8 mouse cellular contexts compared by ENCODE assay signal in genomic region chr10:81134181-81134587, GRCm38 (mm10). TPM values are rescaled to one million over a fixed set of nuclear protein-coding genes. Genes with fewer than 3 reads are reported as not detected.
DNase-seq lines count a peak whose midpoint lies in the region; ATAC-seq lines count a peak whose summit lies in the region.

No protein-coding gene starts in this region.

- H3K4me1 ChIP-seq in hindbrain, embryonic 13.5 days (replicated peaks), result peaks cover 28% of the 10 kb centered on the region
- peaks cover 21% of the 10 kb centered on the region for H3K4me1 ChIP-seq in hindbrain, embryonic 16.5 days (ENCODE audit: control insufficient read depth, insufficient read depth, low read depth, low read length)
- peaks cover 30% of the 10 kb centered on the region for H3K4me1 ChIP-seq in midbrain, embryonic 13.5 days (replicated peaks)

- H3K27me3 ChIP-seq in hindbrain, embryonic 13.5 days, result peaks cover 66% of the 10 kb centered on the region
- peaks cover 15% of the 10 kb centered on the region for H3K27me3 ChIP-seq in hindbrain, embryonic 16.5 days (replicated peaks; ENCODE audit: control insufficient read depth, insufficient read depth, low read length)
- peaks cover 52% of the 10 kb centered on the region for H3K27me3 ChIP-seq in midbrain, embryonic 13.5 days

- no peak overlapping the region for H3K9ac ChIP-seq in hindbrain, embryonic 13.5 days
- H3K9ac ChIP-seq in hindbrain, embryonic 16.5 days (ENCODE audit: low read depth, low read length), result no peak overlapping the region
- no peak overlapping the region for H3K9ac ChIP-seq in midbrain, embryonic 13.5 days (replicated peaks)

- H3K9me3 ChIP-seq in hindbrain, embryonic 13.5 days, result no peaks in the 10 kb centered on the region
- no peaks in the 10 kb centered on the region for H3K9me3 ChIP-seq in hindbrain, embryonic 16.5 days (ENCODE audit: control insufficient read depth, low read length)
- H3K9me3 ChIP-seq in midbrain, embryonic 13.5 days, result no peaks in the 10 kb centered on the region

- peak overlapping the region; percentile 5; the same call in 1 of the 2 replicates for H3K4me3 ChIP-seq in hindbrain, embryonic 13.5 days
- H3K4me3 ChIP-seq in hindbrain, embryonic 16.5 days (ENCODE audit: low read length), result no peak overlapping the region
- H3K4me3 ChIP-seq in midbrain, embryonic 13.5 days (replicated peaks), result no peak overlapping the region

- no peak for ATAC-seq in hindbrain, embryonic 13.5 days (ENCODE audit: low FRiP score)
- ATAC-seq in hindbrain, embryonic 16.5 days, result no peak
- peak; percentile 58 for ATAC-seq in megakaryocyte, adult 5-6 weeks (ENCODE audit: poor library complexity, severe bottlenecking)
- no peak for ATAC-seq in midbrain, embryonic 13.5 days

- no peaks in the 10 kb centered on the region for H3K36me3 ChIP-seq in hindbrain, embryonic 13.5 days
- H3K36me3 ChIP-seq in hindbrain, embryonic 16.5 days (ENCODE audit: control insufficient read depth, insufficient read depth, low read length), result no peaks in the 10 kb centered on the region
- no peaks in the 10 kb centered on the region for H3K36me3 ChIP-seq in midbrain, embryonic 13.5 days

- H3K27ac ChIP-seq in hindbrain, embryonic 13.5 days, result no peak overlapping the region
- no peak overlapping the region for H3K27ac ChIP-seq in hindbrain, embryonic 16.5 days (ENCODE audit: low read depth, low read length)
- no peak overlapping the region for H3K27ac ChIP-seq in midbrain, embryonic 13.5 days

- H3K4me2 ChIP-seq in hindbrain, embryonic 13.5 days, result 0 out of 2 replicates have a peak overlapping the region, but pooled peaks have one; percentile 2
- no peak overlapping the region for H3K4me2 ChIP-seq in hindbrain, embryonic 16.5 days (ENCODE audit: low read length)
- no peak overlapping the region for H3K4me2 ChIP-seq in midbrain, embryonic 13.5 days (replicated peaks)

- DNase-seq in adrenal gland, postnatal 14 days, result peak; percentile 82
- peak; percentile 82 to 90 for DNase-seq in heart, adult 9 months (ENCODE audit: low spot score in 2 of 2)
- peak; percentile 80 for DNase-seq in kidney, postnatal 14 days
- peak; percentile 38 for DNase-seq in thymus, postnatal 25 days

- 6% methylated on average over 16 of the region's 16 CpGs for whole genome bisulfite sequencing in hindbrain, embryonic 13.5 days
- WGBS in hindbrain, embryonic 16.5 days, result 7% methylated on average over 16 of the region's 16 CpGs
- WGBS in midbrain, embryonic 13.5 days, result 3% methylated on average over 16 of the region's 16 CpGs

RNA-seq across cellular contexts. Expression of gene Zbtb7a, which starts 0.8 kb away (rescaled TPM):
- polyA plus RNA-seq in hindbrain, embryonic 13.5 days (2015; fragmentation: Nextera tagmentation; extraction: Ambion mirVana), result 13.2 and 13.5 TPM in 2 replicates
- polyA plus RNA-seq in hindbrain, embryonic 16.5 days (2015; fragmentation: Nextera tagmentation; extraction: Ambion mirVana), result 13.3 and 13.6 TPM in 2 replicates
- total RNA-seq in adrenal gland, postnatal 14 days (2021), result 66.9 and 73.8 TPM in 2 replicates
- 25.0 and 27.0 TPM in 2 replicates for total RNA-seq in megakaryocyte, adult 5-6 weeks (2015)
- 8.8 and 14.5 TPM in 2 replicates for total RNA-seq in megakaryocyte, adult 5-6 weeks (2017)
- 13.2 and 15.2 TPM in 2 replicates for polyA plus RNA-seq in midbrain, embryonic 13.5 days (2015; fragmentation: Nextera tagmentation; extraction: Ambion mirVana)

RNA-seq across cellular contexts. Expression of gene Map2k2, which starts 28.5 kb away (rescaled TPM):
- polyA plus RNA-seq in hindbrain, embryonic 13.5 days (2015; fragmentation: Nextera tagmentation; extraction: Ambion mirVana), result 224 and 227 TPM in 2 replicates
- 236 and 240 TPM in 2 replicates for polyA plus RNA-seq in hindbrain, embryonic 16.5 days (2015; fragmentation: Nextera tagmentation; extraction: Ambion mirVana)
- total RNA-seq in adrenal gland, postnatal 14 days (2021), result 161 and 163 TPM in 2 replicates
- 33.9 and 40.6 TPM in 2 replicates for total RNA-seq in megakaryocyte, adult 5-6 weeks (2015)
- 38.2 and 47.8 TPM in 2 replicates for total RNA-seq in megakaryocyte, adult 5-6 weeks (2017)
- 220 and 243 TPM in 2 replicates for polyA plus RNA-seq in midbrain, embryonic 13.5 days (2015; fragmentation: Nextera tagmentation; extraction: Ambion mirVana)

RNA-seq across cellular contexts. Expression of gene Pias4, which starts 33.5 kb away (rescaled TPM):
- 58.4 and 62.3 TPM in 2 replicates for polyA plus RNA-seq in hindbrain, embryonic 13.5 days (2015; fragmentation: Nextera tagmentation; extraction: Ambion mirVana)
- polyA plus RNA-seq in hindbrain, embryonic 16.5 days (2015; fragmentation: Nextera tagmentation; extraction: Ambion mirVana), result 47.1 and 56.9 TPM in 2 replicates
- 27.3 and 28.3 TPM in 2 replicates for total RNA-seq in adrenal gland, postnatal 14 days (2021)
- 10.1 and 13.7 TPM in 2 replicates for total RNA-seq in megakaryocyte, adult 5-6 weeks (2015)
- total RNA-seq in megakaryocyte, adult 5-6 weeks (2017), result 12.9 and 13.3 TPM in 2 replicates
- polyA plus RNA-seq in midbrain, embryonic 13.5 days (2015; fragmentation: Nextera tagmentation; extraction: Ambion mirVana), result 60.0 and 60.9 TPM in 2 replicates

RNA-seq across cellular contexts. Expression of gene Creb3l3, which starts 35.5 kb away (rescaled TPM):
- 0.26 and 0.41 TPM in 2 replicates for polyA plus RNA-seq in hindbrain, embryonic 13.5 days (2015; fragmentation: Nextera tagmentation; extraction: Ambion mirVana)
- polyA plus RNA-seq in hindbrain, embryonic 16.5 days (2015; fragmentation: Nextera tagmentation; extraction: Ambion mirVana), result 0.24 and 0.32 TPM in 2 replicates
- total RNA-seq in adrenal gland, postnatal 14 days (2021), result 2.5 and 26.5 TPM in 2 replicates
- 0.50 and 0.58 TPM in 2 replicates for total RNA-seq in megakaryocyte, adult 5-6 weeks (2015)
- total RNA-seq in megakaryocyte, adult 5-6 weeks (2017), result 0.40 and 0.89 TPM in 2 replicates
- 0.12 and 0.20 TPM in 2 replicates for polyA plus RNA-seq in midbrain, embryonic 13.5 days (2015; fragmentation: Nextera tagmentation; extraction: Ambion mirVana)

RNA-seq across cellular contexts. Expression of gene Eef2, which starts 42.2 kb away (rescaled TPM):
- 561 and 576 TPM in 2 replicates for polyA plus RNA-seq in hindbrain, embryonic 13.5 days (2015; fragmentation: Nextera tagmentation; extraction: Ambion mirVana)
- 525 and 551 TPM in 2 replicates for polyA plus RNA-seq in hindbrain, embryonic 16.5 days (2015; fragmentation: Nextera tagmentation; extraction: Ambion mirVana)
- 1,390 and 1,511 TPM in 2 replicates for total RNA-seq in adrenal gland, postnatal 14 days (2021)
- 394 and 408 TPM in 2 replicates for total RNA-seq in megakaryocyte, adult 5-6 weeks (2015)
- 983 and 1,066 TPM in 2 replicates for total RNA-seq in megakaryocyte, adult 5-6 weeks (2017)
- 565 and 579 TPM in 2 replicates for polyA plus RNA-seq in midbrain, embryonic 13.5 days (2015; fragmentation: Nextera tagmentation; extraction: Ambion mirVana)
